Mouse (Mus musculus): ENCODE results near the gene Ptprt. TPM values are rescaled to one million over a fixed set of nuclear protein-coding genes. Genes with fewer than 3 reads are reported as not detected.
A peak's percentile ranks its signal among the peaks of the same experiment; 100 is the strongest.

The Ptprt gene
- 0.39 and 0.60 TPM in 2 replicates for polyA plus RNA-seq (2012; rRNA removed)

GRCm38 (mm10) chr2:162660941-162661386 is at the start of gene Ptprt:
Ptprt (minus strand) TSS chr2:162661147.
- peak within 1 kb of the TSS; percentile 44 for H3K4me3 ChIP-seq (ENCODE audit: low read depth, low read length)
- H3K27ac ChIP-seq (ENCODE audit: insufficient read depth, low read depth, low read length) = no peak within 1 kb of the TSS
- no peak for TF ChIP-seq CTCF (IDR thresholded peaks at IDR 0.05; ENCODE audit: extremely low read depth, insufficient read length, insufficient replicate concordance, low read depth, low read length)
- no peak for TF ChIP-seq POLR2A (IDR thresholded peaks at IDR 0.05; ENCODE audit: low read depth, low read length)
- H3K36me3 ChIP-seq (ENCODE audit: control insufficient read depth, insufficient read depth, low read length) = no peaks in the 10 kb centered on the region
- WGBS = 2% methylated on average over 67 of the region's 73 CpGs
- H3K27me3 ChIP-seq (ENCODE audit: control insufficient read depth, insufficient read depth, low read length) = peaks cover 22% of the 10 kb centered on the region
- peaks cover 4% of the 10 kb centered on the region for H3K4me1 ChIP-seq (ENCODE audit: control insufficient read depth, insufficient read depth, insufficient read length, low read length)

GRCm38 (mm10) chr2:162710443-162710842 is 49.5 kb upstream of the Ptprt start:
- Histone ChIP-seq H3K36me3 (ENCODE audit: control insufficient read depth, insufficient read depth, low read length) (no peaks in the 10 kb centered on the region), H3K4me3 (ENCODE audit: low read depth, low read length) (no peak overlapping the region), H3K27ac (ENCODE audit: insufficient read depth, low read depth, low read length) (no peak overlapping the region), H3K27me3 (ENCODE audit: control insufficient read depth, insufficient read depth, low read length) (no peaks in the 10 kb centered on the region), H3K4me1 (ENCODE audit: control insufficient read depth, insufficient read depth, insufficient read length, low read length) (no peaks in the 10 kb centered on the region)
- TF ChIP-seq POLR2A (IDR thresholded peaks at IDR 0.05; ENCODE audit: low read depth, low read length) (no peak), CTCF (IDR thresholded peaks at IDR 0.05; ENCODE audit: extremely low read depth, insufficient read length, insufficient replicate concordance, low read depth, low read length) (no peak)
- WGBS = 38% methylated on average over 2 of the region's 2 CpGs

- no peaks in the 10 kb centered on the region for H3K4me1 ChIP-seq (ENCODE audit: control insufficient read depth, insufficient read depth, insufficient read length, low read length)
- no peak for TF ChIP-seq POLR2A (IDR thresholded peaks at IDR 0.05; ENCODE audit: low read depth, low read length)
- no peak for TF ChIP-seq CTCF (IDR thresholded peaks at IDR 0.05; ENCODE audit: extremely low read depth, insufficient read length, insufficient replicate concordance, low read depth, low read length)
- 31% methylated on average over 3 of the region's 3 CpGs for WGBS
- no peak overlapping the region for H3K4me3 ChIP-seq (ENCODE audit: low read depth, low read length)
- H3K27ac ChIP-seq (ENCODE audit: insufficient read depth, low read depth, low read length) = no peak overlapping the region
- no peaks in the 10 kb centered on the region for H3K36me3 ChIP-seq (ENCODE audit: control insufficient read depth, insufficient read depth, low read length)
- H3K27me3 ChIP-seq (ENCODE audit: control insufficient read depth, insufficient read depth, low read length) = no peaks in the 10 kb centered on the region
Measured at GRCm38 (mm10) chr2:162699691-162700090, 38.7 kb upstream of the Ptprt start.

GRCm38 (mm10) chr2:162699036-162699435 is 38.1 kb upstream of the Ptprt start:
- Histone ChIP-seq H3K27me3 (ENCODE audit: control insufficient read depth, insufficient read depth, low read length) (no peaks in the 10 kb centered on the region), H3K4me3 (ENCODE audit: low read depth, low read length) (no peak overlapping the region), H3K36me3 (ENCODE audit: control insufficient read depth, insufficient read depth, low read length) (no peaks in the 10 kb centered on the region), H3K27ac (ENCODE audit: insufficient read depth, low read depth, low read length) (no peak overlapping the region), H3K4me1 (ENCODE audit: control insufficient read depth, insufficient read depth, insufficient read length, low read length) (no peaks in the 10 kb centered on the region)
- TF ChIP-seq POLR2A (IDR thresholded peaks at IDR 0.05; ENCODE audit: low read depth, low read length) (no peak), CTCF (IDR thresholded peaks at IDR 0.05; ENCODE audit: extremely low read depth, insufficient read length, insufficient replicate concordance, low read depth, low read length) (no peak)

DNA sequence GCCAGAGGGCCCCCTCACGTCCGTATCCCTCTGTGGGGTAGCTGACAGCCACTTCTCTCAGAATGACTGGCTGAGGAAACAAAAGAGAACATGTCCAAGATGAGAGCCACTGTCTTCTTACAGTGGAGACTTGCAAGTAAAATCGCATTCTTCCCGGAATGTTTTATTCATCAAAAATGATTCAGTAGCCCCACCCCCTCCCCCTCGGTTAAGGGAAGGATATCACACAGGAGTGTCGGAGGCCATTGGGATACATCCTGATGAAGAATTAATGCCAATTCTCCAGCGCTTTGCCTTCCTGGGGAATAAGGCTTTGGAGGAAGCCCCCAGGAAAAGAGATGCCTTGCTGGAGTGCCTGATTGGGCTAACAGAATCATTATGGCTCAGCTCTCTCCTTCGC is 37.1 kb upstream of the Ptprt start:
- no peaks in the 10 kb centered on the region for H3K36me3 ChIP-seq (ENCODE audit: control insufficient read depth, insufficient read depth, low read length)
- no peaks in the 10 kb centered on the region for H3K4me1 ChIP-seq (ENCODE audit: control insufficient read depth, insufficient read depth, insufficient read length, low read length)
- TF ChIP-seq POLR2A (IDR thresholded peaks at IDR 0.05; ENCODE audit: low read depth, low read length) = no peak
- TF ChIP-seq CTCF (IDR thresholded peaks at IDR 0.05; ENCODE audit: extremely low read depth, insufficient read length, insufficient replicate concordance, low read depth, low read length) = no peak
- no peak overlapping the region for H3K4me3 ChIP-seq (ENCODE audit: low read depth, low read length)
- no peaks in the 10 kb centered on the region for H3K27me3 ChIP-seq (ENCODE audit: control insufficient read depth, insufficient read depth, low read length)
- 73% methylated on average over 8 of the region's 8 CpGs for WGBS
- no peak overlapping the region for H3K27ac ChIP-seq (ENCODE audit: insufficient read depth, low read depth, low read length)

DNA sequence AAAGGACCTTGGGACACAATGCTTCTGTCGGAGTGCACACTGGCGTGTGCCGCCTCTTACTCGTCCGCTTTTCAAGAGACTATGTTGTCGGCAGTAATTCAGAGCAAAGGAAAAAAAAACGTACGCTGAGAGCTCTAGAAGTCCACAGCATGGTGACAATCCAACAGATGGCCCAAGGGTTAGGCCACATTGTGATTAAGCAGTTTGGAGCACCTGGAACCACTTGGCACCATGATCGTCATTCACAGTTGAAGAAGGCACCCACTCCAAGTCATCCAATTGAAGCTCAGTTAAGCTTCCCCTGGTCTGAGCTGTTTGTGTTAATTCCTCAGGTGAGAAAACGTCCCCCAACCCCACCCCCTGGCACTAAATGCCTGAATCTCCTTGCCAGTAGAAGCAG is 36.2 kb upstream of the Ptprt start:
- peaks cover 2% of the 10 kb centered on the region; the same call in 1 of the 2 replicates for H3K4me1 ChIP-seq (ENCODE audit: control insufficient read depth, insufficient read depth, insufficient read length, low read length)
- no peaks in the 10 kb centered on the region for H3K27me3 ChIP-seq (ENCODE audit: control insufficient read depth, insufficient read depth, low read length)
- TF ChIP-seq POLR2A (IDR thresholded peaks at IDR 0.05; ENCODE audit: low read depth, low read length) (no peak), CTCF (IDR thresholded peaks at IDR 0.05; ENCODE audit: extremely low read depth, insufficient read length, insufficient replicate concordance, low read depth, low read length) (no peak)
- no peak overlapping the region for H3K27ac ChIP-seq (ENCODE audit: insufficient read depth, low read depth, low read length)
- WGBS = 74% methylated on average over 10 of the region's 10 CpGs
- H3K4me3 ChIP-seq (ENCODE audit: low read depth, low read length) = no peak overlapping the region
- H3K36me3 ChIP-seq (ENCODE audit: control insufficient read depth, insufficient read depth, low read length) = no peaks in the 10 kb centered on the region

DNA sequence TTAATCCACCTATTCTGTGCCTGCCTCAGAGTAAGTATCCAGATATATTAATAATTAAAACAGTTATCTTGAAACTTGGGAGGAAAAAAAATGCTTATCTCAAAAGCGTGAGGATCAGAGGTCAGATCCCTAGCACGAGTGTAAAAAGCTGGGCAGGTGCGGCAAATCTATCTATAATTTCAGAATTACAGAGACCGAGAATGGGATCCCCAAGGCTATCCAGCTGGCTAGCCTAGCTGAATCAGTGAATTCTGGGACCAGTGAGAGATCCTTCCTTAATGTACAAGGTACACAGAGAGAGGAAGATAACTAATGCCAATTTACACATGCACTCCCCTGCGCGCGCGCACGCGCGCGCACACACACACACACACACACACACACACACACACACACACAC is 31.2 kb upstream of the Ptprt start:
- no peaks in the 10 kb centered on the region for H3K36me3 ChIP-seq (ENCODE audit: control insufficient read depth, insufficient read depth, low read length)
- H3K4me3 ChIP-seq (ENCODE audit: low read depth, low read length) = no peak overlapping the region
- TF ChIP-seq POLR2A (IDR thresholded peaks at IDR 0.05; ENCODE audit: low read depth, low read length) (no peak), CTCF (IDR thresholded peaks at IDR 0.05; ENCODE audit: extremely low read depth, insufficient read length, insufficient replicate concordance, low read depth, low read length) (no peak)
- whole genome bisulfite sequencing = 31% methylated on average over 12 of the region's 12 CpGs
- peaks cover 2% of the 10 kb centered on the region; the same call in 1 of the 2 replicates for H3K4me1 ChIP-seq (ENCODE audit: control insufficient read depth, insufficient read depth, insufficient read length, low read length)
- H3K27ac ChIP-seq (ENCODE audit: insufficient read depth, low read depth, low read length) = no peak overlapping the region
- H3K27me3 ChIP-seq (ENCODE audit: control insufficient read depth, insufficient read depth, low read length) = no peaks in the 10 kb centered on the region
